Mouse (Mus musculus): Measurements from ENCODE around the gene Aste1. TPM values are rescaled to one million over a fixed set of nuclear protein-coding genes. Genes with fewer than 3 reads are reported as not detected.

The Aste1 gene
- polyA plus RNA-seq, 1 experiment from 2014 or later, result 15.3 TPM

GRCm38 (mm10) chr9:105459032-105459431 lies 63.8 kb downstream of the Aste1 start:
- DNase-seq (no peak), ATAC-seq (ENCODE audit: low FRiP score, low TSS enrichment) (no peak)
- Histone ChIP-seq H3K36me3 (ENCODE audit: control insufficient read depth, insufficient read depth, low read length) (peaks cover 54% of the 10 kb centered on the region), H3K4me1 (ENCODE audit: control insufficient read depth, insufficient read depth, low read length) (no peaks in the 10 kb centered on the region), H3K4me3 (replicated peaks; ENCODE audit: low read depth, low read length) (no peak overlapping the region), H3K9ac (replicated peaks; ENCODE audit: low read length) (no peak overlapping the region), H3K27me3 (ENCODE audit: control insufficient read depth, insufficient read depth, low read length) (no peaks in the 10 kb centered on the region), H3K9me3 (ENCODE audit: control insufficient read depth, low read length) (no peaks in the 10 kb centered on the region), H3K27ac (replicated peaks; ENCODE audit: low read depth, low read length) (no peak overlapping the region), H3K4me2 (ENCODE audit: low read length) (no peak overlapping the region)
- WGBS, result 94% methylated on average over 13 of the region's 13 CpGs

DNA sequence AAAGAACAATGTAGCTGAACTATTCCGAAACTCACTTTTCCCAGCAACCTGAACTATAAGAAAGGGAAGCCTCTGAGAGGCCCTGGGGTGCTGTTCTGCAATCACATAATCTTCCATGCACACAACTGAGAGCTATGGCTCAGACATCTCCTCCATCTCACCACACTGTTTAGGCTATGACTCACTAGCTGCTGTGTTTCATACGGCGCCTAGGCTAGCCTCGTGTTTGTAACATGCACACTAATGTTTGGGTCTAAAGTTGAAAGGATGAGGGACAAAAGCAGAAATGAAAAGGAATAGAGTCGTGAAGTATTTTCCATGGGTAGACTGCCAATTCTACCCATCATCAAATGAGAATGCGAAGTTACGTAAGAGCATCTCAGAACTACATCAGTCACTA lies 66.3 kb downstream of the Aste1 start:
- Histone ChIP-seq H3K4me1 (ENCODE audit: control insufficient read depth, insufficient read depth, low read length) (no peaks in the 10 kb centered on the region), H3K9me3 (ENCODE audit: control insufficient read depth, low read length) (no peaks in the 10 kb centered on the region), H3K4me3 (replicated peaks; ENCODE audit: low read depth, low read length) (no peak overlapping the region), H3K27ac (replicated peaks; ENCODE audit: low read depth, low read length) (no peak overlapping the region), H3K27me3 (ENCODE audit: control insufficient read depth, insufficient read depth, low read length) (no peaks in the 10 kb centered on the region), H3K36me3 (ENCODE audit: control insufficient read depth, insufficient read depth, low read length) (peaks cover 56% of the 10 kb centered on the region), H3K4me2 (ENCODE audit: low read length) (no peak overlapping the region), H3K9ac (replicated peaks; ENCODE audit: low read length) (no peak overlapping the region)
- 98% methylated on average over 7 of the region's 7 CpGs for WGBS
- no peak for ATAC-seq (ENCODE audit: low FRiP score, low TSS enrichment)
- no peak for DNase-seq

Other genes starting within 250 kb of the Aste1 start
- 2.2 and 3.1 TPM in 2 replicates for gene Nek11, start 132 bp downstream of the Aste1 start, polyA plus RNA-seq (2014; fragmentation: Nextera tagmentation; extraction: Ambion mirVana)
- 86.0 and 110 TPM in 2 replicates for gene Atp2c1, start 131.9 kb downstream of the Aste1 start, polyA plus RNA-seq (2014; fragmentation: Nextera tagmentation; extraction: Ambion mirVana)
- gene Pik3r4, start 247.6 kb downstream of the Aste1 start, polyA plus RNA-seq (2014; fragmentation: Nextera tagmentation; extraction: Ambion mirVana), result 15.6 and 20.9 TPM in 2 replicates

Measured in midbrain, embryonic 14.5 days (tissue).